Mouse (Mus musculus): Measurements from ENCODE around the gene C1qtnf4.
A peak's percentile ranks its signal among the peaks of the same experiment; 100 is the strongest.
"Not testable (repeated sequence)": the region's sequence is repeated elsewhere in the genome, so short reads cannot be mapped to it uniquely, and the experiment has no call there.

Gene C1qtnf4

GRCm38 (mm10) chr2:90881824-90882223 lies 3.8 kb upstream of the C1qtnf4 start:
- DNase-seq (ENCODE audit: low spot score in 2 of 2): no peak

GRCm38 (mm10) chr2:90886436-90886835 lies 776 bp downstream of the C1qtnf4 start:
- no peak for DNase-seq (ENCODE audit: low spot score in 2 of 2)

DNA sequence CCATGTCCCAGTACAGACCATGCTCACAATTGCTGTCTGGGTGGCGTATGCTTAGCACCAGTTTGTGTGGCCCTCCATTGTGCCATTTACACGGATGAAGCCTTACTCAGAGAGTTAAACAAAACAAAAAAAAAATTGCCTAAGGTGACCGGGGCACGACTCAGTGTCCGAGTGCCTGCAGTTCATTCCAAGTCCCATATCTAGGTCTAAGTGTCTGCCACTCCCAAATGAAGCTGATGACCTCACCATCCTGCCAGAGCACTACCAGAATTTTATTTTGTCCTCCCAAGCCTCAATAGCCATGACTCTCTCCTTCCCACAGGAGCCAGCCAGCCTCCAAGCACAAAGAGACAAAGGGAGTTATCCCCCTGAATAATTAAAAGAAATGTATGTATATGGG lies 2.0 kb downstream of the C1qtnf4 start:
- DNase-seq (ENCODE audit: low spot score in 2 of 2): no peak

DNA sequence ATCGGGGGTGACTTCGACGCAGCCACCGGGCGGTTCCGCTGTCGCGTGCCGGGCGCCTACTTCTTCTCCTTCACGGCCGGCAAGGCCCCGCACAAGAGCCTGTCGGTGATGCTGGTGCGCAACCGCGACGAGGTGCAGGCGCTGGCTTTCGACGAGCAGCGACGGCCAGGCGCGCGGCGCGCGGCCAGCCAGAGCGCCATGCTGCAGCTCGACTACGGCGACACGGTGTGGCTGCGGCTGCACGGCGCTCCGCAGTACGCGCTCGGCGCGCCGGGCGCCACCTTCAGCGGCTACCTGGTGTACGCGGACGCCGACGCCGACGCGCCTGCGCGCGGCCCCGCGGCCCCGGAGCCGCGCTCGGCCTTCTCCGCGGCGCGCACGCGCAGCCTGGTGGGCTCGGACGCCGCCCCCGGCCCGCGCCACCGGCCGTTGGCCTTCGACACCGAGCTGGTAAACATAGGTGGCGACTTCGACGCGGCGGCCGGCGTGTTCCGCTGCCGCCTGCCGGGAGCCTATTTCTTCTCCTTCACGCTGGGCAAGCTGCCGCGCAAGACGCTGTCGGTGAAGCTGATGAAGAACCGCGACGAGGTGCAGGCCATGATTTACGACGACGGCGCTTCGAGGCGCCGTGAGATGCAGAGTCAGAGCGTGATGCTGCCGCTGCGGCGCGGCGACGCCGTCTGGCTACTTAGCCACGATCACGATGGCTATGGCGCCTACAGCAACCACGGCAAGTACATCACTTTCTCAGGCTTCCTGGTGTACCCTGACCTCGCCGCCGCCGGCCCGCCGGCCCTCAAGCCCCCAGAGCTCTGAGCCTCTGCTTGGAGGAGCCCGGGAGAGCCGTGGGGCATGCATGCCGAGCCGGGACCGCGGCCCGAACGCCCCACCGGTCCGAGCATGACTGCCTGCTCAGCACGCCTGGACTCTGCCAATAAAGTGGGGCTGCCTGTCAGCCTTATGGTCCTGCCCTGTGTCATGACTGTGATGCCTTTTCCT lies 4.2 kb downstream of the C1qtnf4 start:
- DNase-seq (ENCODE audit: low spot score in 2 of 2): no peak

DNA sequence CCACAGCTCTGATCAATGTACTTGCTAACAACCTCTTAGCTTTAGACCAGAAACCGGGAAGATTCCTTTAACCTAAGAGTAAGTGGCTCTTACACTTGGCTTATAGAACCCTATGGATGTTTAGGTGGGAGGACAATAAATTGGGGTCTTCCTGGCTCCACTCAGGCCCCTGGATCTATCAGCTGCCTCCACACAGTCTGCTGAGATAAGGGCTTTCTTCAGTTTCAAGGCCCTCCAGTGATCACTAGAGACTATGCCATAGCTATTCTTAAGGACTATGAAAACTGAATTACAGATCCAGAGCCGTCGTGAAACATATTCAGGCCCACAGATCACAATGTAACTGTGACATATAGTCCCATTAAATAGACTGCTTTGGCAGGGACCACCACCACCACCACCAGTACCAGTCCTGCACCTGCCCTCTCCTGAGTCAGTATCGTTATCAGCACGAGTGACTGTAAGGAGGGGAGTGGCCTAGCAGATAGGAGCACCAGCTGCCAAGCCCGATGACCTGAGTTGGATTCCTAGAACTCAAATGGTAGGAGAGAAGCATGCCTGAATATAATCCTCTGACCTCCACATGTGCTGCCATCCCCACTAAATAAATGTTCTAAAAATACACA lies 8.1 kb downstream of the C1qtnf4 start:
- DNase-seq (ENCODE audit: low spot score in 2 of 2): no peak

DNA sequence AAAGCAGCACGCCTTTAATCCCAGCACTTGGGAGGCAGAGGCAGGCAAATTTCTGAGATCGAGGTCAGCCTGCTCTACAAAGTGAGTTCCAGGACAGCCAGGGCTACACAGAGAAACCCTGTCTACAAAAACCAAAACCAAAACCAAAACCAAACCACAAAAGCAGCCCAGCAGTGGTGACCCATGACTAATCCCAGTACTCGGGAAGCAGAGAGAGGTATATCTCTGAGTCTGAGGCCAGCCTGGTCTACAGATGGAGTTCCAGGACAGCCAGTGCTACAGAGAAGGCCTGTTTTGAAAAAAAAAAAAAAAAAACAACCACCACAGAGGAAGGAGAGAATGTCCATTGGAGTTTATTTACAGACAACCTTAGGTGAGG lies 8.6 kb downstream of the C1qtnf4 start:
- not testable (repeated sequence) for DNase-seq (ENCODE audit: low spot score in 2 of 2)

DNA sequence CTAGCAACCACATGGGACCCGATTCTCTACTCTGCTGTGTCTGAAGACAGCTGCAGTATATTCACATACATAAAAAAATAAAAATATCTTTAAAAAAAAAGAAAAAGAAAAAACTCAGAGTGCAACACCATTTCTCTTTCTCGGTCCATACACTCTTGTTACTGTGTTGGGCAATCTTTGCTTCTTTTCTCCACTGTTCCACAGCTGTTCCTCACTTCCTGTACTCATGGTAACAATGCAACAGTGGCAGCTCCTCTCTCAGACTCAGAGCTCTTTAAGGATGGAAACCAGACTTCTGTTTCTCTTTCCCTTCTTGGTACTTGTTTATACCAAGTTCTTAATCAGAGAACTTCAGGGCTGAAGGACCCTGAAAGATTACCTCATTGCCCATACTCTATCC lies 17.7 kb downstream of the C1qtnf4 start:
- no peak for DNase-seq (ENCODE audit: low spot score in 2 of 2)

GRCm38 (mm10) chr2:90904076-90904855 lies 18.6 kb downstream of the C1qtnf4 start, which contains the start of the genes Kbtbd4 and Ndufs3:
Gene Kbtbd4 (plus strand): TSS chr2:90904740.
Gene Ndufs3 (minus strand): TSS chr2:90904827.
- peak; percentile 78 to 82 for DNase-seq (ENCODE audit: low spot score in 2 of 2)

DNA sequence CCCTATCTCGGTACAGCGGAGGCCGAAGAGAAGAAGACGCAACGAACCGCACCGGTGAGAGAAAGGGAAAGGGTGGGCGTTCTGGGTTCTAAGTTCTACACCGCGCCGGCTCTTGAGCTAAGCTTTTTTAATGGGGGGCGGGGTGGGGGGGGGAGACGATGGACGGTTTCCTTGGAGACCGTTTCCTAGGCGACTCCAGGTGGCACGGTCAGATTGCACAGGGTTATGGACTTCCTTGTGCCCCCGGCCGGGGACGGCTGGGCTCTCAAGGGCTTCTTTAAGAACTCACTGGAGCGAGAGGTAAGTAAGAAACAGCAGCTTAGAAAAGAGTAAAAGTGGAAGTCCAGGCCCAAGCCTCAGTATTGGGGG lies 19.2 kb downstream of the C1qtnf4 start:
- DNase-seq (ENCODE audit: low spot score in 2 of 2): no peak

- no peak for DNase-seq (ENCODE audit: low spot score in 2 of 2)
Observed at GRCm38 (mm10) chr2:90906721-90907120, 21.1 kb downstream of the C1qtnf4 start.

DNA sequence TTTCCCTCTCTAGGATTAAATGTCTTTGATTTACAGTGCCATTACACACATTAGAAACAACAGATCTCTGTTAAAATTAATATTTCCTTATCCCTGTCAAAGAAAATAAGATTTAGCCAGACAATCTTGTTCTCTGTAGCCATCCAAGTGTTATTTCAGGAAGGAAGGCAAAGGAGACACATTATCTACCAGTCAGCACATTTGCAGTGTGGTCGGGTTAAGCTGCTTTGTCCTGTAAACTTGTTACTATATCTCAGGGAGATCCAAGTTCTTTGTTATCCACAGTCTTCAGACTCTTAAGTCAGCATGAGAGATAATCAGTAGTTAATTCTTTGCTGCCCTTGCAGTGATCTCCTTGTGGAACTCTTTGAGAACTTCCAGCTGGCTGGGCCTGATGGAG lies 25.2 kb downstream of the C1qtnf4 start:
- no peak for DNase-seq (ENCODE audit: low spot score in 2 of 2)

DNA sequence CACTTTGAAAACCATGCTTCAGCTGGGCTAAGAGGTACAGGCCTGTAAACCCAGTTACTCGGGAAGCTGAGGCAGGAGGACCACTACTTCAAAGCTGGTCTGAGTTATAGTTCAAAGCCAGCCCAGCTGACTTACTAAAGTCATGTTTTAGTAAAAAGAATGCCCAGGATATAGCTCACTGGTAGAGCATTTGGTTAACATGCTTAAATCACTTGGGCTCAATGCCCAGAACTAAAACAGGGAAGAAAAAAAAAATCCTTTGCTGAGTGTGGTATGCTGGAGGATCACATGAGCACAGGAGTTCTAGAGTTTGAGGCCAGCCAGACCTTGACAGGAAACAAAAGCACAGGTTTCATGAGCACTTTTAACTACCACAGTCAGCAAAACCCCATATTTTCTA lies 26.0 kb downstream of the C1qtnf4 start:
- DNase-seq (ENCODE audit: low spot score in 2 of 2): no peak

DNA sequence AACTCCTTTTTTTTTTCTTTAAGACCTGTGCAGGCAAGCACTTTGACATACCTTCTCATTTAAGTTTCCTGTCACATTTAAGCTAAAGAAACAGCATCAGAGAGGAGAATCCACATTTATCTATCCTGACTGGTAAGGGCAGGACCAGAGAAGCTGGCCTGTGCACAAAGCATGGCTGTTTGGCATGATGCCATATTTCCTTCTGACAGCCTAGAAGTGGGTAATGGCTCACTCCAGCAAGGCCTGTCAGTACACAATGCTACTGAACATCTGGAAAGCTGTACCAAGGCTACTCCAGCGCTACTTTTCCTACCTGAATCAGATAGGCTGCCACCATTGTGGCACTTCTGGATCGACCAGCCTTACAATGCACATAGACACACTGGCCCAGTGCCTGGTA lies 28.0 kb downstream of the C1qtnf4 start:
- DNase-seq (ENCODE audit: low spot score in 2 of 2): no peak

- DNase-seq (ENCODE audit: low spot score in 2 of 2): no peak
Observed at GRCm38 (mm10) chr2:90915516-90915915, 29.9 kb downstream of the C1qtnf4 start.

GRCm38 (mm10) chr2:90916560-90917232 lies 31.0 kb downstream of the C1qtnf4 start:
- no peak for DNase-seq (ENCODE audit: low spot score in 2 of 2)

- peak; percentile 27 to 31 for DNase-seq (ENCODE audit: low spot score in 2 of 2)
Observed at GRCm38 (mm10) chr2:90917233-90917998, 31.8 kb downstream of the C1qtnf4 start.

GRCm38 (mm10) chr2:90917999-90918698 lies 32.5 kb downstream of the C1qtnf4 start:
- no peak for DNase-seq (ENCODE audit: low spot score in 2 of 2)

DNA sequence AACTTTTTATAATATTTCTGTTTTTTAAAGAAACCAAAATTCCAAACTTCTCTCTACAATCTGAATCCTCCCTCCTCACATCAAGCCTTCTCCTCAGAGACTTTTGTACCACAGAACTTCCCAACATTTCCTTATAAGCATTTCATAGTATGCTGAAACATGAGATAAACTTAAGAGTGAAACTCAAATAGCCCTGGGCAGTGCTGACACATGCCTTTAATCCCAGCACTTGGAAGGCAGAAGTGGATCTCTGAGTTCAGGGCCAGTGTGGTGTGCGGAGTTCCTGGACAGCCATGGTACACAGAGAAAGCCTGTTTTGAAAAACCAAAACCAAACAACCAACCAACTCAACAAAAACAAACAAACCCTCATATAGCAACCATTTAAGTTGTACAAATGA lies 35.5 kb downstream of the C1qtnf4 start:
- no peak for DNase-seq (ENCODE audit: low spot score in 2 of 2)

GRCm38 (mm10) chr2:90922636-90923035 lies 37.0 kb downstream of the C1qtnf4 start:
- DNase-seq (ENCODE audit: low spot score in 2 of 2): no peak

GRCm38 (mm10) chr2:90928566-90928965 lies 42.9 kb downstream of the C1qtnf4 start:
- no peak for DNase-seq (ENCODE audit: low spot score in 2 of 2)

All from right cerebral cortex, postnatal 36 days (tissue).